Mouse (Mus musculus) stomach, embryonic 15.5 days (tissue): Measurements from ENCODE around the gene Dhh. TPM values are rescaled to one million over a fixed set of nuclear protein-coding genes. Genes with fewer than 3 reads are reported as not detected.
"Not testable (repeated sequence)": the region's sequence is repeated elsewhere in the genome, so short reads cannot be mapped to it uniquely, and the experiment has no call there.

Experiments used
- ATAC-seq: fragments of 200-750 bp; cut with Nextera tagmentation; 2 replicates; pipeline ENCODE4 v1.8.0; 2017; ENCODE audit warnings: low read depth, moderate number of reproducible peaks, moderate TSS enrichment; ENCODE audit not compliant: insufficient read depth, low FRiP score
- H3K27ac ChIP-seq: fragments of 300-500 bp; sonication (generic); 2 replicates; pipeline ENCODE4 v1.5.1; 2015; ENCODE audit warnings: mild to moderate bottlenecking, inconsistent platforms
- H3K27me3 ChIP-seq: fragments of 300-500 bp; sonication (generic); replicated peaks from 2 replicates; pipeline ENCODE4 v1.6.1; 2015; ENCODE audit warnings: inconsistent platforms
- H3K36me3 ChIP-seq: fragments of 300-500 bp; sonication (generic); 2 replicates; pipeline ENCODE4 v1.6.1; 2015; ENCODE audit warnings: inconsistent platforms
- H3K4me1 ChIP-seq: fragments of 300-500 bp; sonication (generic); 2 replicates; pipeline ENCODE4 v1.6.1; 2015; ENCODE audit warnings: inconsistent platforms
- H3K4me2 ChIP-seq: fragments of 300-500 bp; sonication (generic); 2 replicates; pipeline ENCODE4 v1.6.1; 2015; ENCODE audit warnings: mild to moderate bottlenecking, inconsistent platforms
- H3K4me3 ChIP-seq: fragments of 300-500 bp; sonication (generic); replicated peaks from 2 replicates; pipeline ENCODE4 v1.5.1; 2015; ENCODE audit warnings: inconsistent platforms
- H3K9ac ChIP-seq: fragments of 300-500 bp; sonication (generic); 2 replicates; pipeline ENCODE4 v1.6.1; 2015; ENCODE audit warnings: inconsistent platforms
- H3K9me3 ChIP-seq: fragments of 300-500 bp; sonication (generic); 2 replicates; pipeline ENCODE4 v1.6.1; 2016; ENCODE audit warnings: inconsistent platforms
- WGBS: fragments of 180-500 bp; shearing (Covaris S2); methylation state at CpG from one replicate; pipeline ENCODE4 v1.1.7; 2015; 5-methylcytosine and 5-hydroxymethylcytosine counted together
- polyA plus RNA-seq: library from polyadenylated mRNA; unstranded; fragments of >200 nt; fragmentation: Nextera tagmentation; extraction: Ambion mirVana; gene quantifications from 2 replicates; pipeline ENCODE4 v1.2.1, GENCODE M21; 2015

Dhh gene
- polyA plus RNA-seq, 1 experiment from 2014 or later = 0.71 TPM

DNA sequence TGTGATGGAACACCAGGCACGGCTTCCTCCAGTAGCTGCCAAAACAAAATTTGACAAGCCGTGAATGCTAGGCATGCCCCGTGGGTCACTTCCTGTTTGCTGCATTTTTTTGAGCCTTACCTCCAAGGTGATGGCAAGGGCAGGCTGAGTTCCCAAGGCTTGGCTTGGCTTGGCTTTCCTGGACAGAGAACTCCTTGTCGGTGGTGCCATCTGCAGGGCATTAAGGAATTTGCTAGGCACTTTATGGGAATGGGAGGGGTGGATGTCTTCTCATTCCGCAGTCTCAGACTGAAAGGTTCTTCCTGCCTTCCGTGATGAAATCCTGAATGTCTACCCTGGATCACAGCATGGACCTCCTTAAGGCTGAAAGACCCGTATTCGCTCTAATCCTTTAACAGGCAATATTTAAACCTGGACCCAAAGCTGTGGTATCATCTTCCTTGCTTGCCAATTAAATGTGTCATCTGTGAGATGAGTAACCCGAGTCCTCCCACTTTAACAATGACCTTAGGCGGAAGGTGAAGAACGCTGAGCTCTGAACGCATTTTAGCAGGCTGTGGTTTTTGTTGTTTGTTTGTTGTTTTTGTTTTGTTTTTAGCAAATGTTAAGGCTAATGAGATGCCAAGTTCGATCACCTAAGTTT is 30.4 kb upstream of the Dhh start:
- H3K27me3 ChIP-seq = no peaks in the 10 kb centered on the region
- H3K4me2 ChIP-seq = no peak overlapping the region
- H3K9ac ChIP-seq = no peak overlapping the region
- H3K4me1 ChIP-seq = peaks cover 5% of the 10 kb centered on the region; the same call in 1 of the 2 replicates
- peak overlapping the region; percentile 7; the same call in 1 of the 2 replicates for H3K27ac ChIP-seq
- 15% methylated on average over 13 of the region's 13 CpGs for WGBS
- ATAC-seq = peak; percentile 67; the same call in 1 of the 2 replicates
- 0 out of 2 replicates have a peak, but pooled peaks cover 5% of the 10 kb centered on the region for H3K36me3 ChIP-seq
- no peaks in the 10 kb centered on the region for H3K9me3 ChIP-seq
- no peak overlapping the region for H3K4me3 ChIP-seq

DNA sequence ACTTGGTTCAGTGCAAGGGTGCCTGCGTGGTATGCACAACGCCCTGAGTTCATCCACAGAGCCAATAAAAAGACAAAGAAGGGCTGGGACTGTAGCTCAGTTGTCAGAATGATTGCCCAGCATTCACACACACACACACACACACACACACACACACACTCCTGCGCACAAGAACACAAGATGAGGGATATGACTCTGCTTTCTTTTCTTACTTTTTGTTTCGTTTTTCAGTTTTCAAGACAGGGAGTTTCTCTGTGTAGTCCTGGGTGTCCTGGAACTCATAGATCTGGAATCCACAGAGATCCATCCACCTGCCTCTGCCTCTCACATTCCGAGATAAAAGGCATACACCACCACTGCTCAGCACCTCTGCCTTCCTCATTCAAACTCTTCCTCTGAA is 29.2 kb upstream of the Dhh start:
- H3K9ac ChIP-seq = no peak overlapping the region
- H3K9me3 ChIP-seq = no peaks in the 10 kb centered on the region
- H3K4me2 ChIP-seq = no peak overlapping the region
- H3K4me1 ChIP-seq = peaks cover 5% of the 10 kb centered on the region; the same call in 1 of the 2 replicates
- H3K27ac ChIP-seq = no peak overlapping the region
- no peak overlapping the region for H3K4me3 ChIP-seq
- 0 out of 2 replicates have a peak, but pooled peaks cover 5% of the 10 kb centered on the region for H3K36me3 ChIP-seq
- H3K27me3 ChIP-seq = no peaks in the 10 kb centered on the region
- 77% methylated on average over 5 of the region's 5 CpGs for WGBS
- ATAC-seq = no peak

- no peak overlapping the region for H3K27ac ChIP-seq
- H3K9ac ChIP-seq = no peak overlapping the region
- H3K9me3 ChIP-seq = no peaks in the 10 kb centered on the region
- ATAC-seq = no peak
- no peaks in the 10 kb centered on the region for H3K27me3 ChIP-seq
- no peaks in the 10 kb centered on the region for H3K36me3 ChIP-seq
- no peak overlapping the region for H3K4me3 ChIP-seq
- H3K4me1 ChIP-seq = peaks cover 5% of the 10 kb centered on the region; the same call in 1 of the 2 replicates
- H3K4me2 ChIP-seq = no peak overlapping the region
- 64% methylated on average over 3 of the region's 3 CpGs for WGBS
Observed at GRCm38 (mm10) chr15:98924682-98925081, 26.3 kb upstream of the Dhh start.

DNA sequence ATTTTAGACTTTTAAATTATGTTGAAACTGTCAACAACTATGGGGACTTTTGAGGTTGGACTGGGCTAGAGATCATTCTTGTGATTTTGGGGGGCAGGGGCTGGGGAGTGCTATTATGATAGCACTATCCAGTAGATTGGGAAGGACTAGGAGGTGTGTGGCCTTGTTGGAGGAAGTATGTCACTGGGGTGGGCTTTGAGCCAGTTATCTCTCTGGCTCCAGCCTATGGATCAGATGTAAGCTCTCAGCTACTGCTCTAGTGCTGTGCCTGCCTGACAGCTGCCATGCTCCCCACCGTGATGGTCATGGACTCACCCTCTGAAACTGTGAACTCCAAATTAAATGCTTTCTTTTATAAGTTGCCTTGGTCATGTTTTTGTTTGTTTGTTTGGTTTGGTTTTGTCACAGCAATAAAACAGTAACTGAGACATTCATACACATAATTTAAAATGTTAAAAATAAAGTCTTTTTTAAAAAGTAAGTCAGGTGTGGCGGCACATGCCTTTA is 24.7 kb upstream of the Dhh start:
- no peaks in the 10 kb centered on the region for H3K27me3 ChIP-seq
- no peak overlapping the region for H3K9ac ChIP-seq
- no peaks in the 10 kb centered on the region for H3K4me1 ChIP-seq
- WGBS = 78% methylated on average over 2 of the region's 2 CpGs
- H3K9me3 ChIP-seq = no peaks in the 10 kb centered on the region
- H3K4me2 ChIP-seq = no peak overlapping the region
- no peaks in the 10 kb centered on the region for H3K36me3 ChIP-seq
- ATAC-seq = no peak
- H3K27ac ChIP-seq = no peak overlapping the region
- H3K4me3 ChIP-seq = no peak overlapping the region

DNA sequence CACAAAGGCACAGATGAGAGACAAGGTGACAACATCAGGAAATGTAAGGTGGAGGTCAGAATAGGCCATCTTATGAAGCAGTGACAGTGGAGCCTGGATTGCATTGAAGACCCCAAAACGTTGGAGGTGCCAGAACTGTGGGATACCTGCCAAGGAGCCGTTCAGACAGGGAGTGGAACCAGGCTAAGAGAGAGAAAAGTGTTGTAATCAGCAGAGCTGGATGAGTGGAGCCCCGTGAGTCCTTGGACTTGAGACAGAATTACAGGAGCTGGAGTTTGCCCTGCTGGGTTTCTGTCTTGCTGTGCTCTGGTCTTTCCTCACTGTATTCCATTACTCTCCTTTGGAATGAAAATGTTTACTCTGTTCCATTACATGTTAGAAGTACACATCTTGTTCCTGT is 24.2 kb upstream of the Dhh start:
- no peak overlapping the region for H3K27ac ChIP-seq
- H3K27me3 ChIP-seq = no peaks in the 10 kb centered on the region
- H3K4me1 ChIP-seq = no peaks in the 10 kb centered on the region
- H3K4me3 ChIP-seq = no peak overlapping the region
- no peaks in the 10 kb centered on the region for H3K36me3 ChIP-seq
- ATAC-seq = no peak
- H3K9me3 ChIP-seq = no peaks in the 10 kb centered on the region
- WGBS = 53% methylated on average over 3 of the region's 3 CpGs
- H3K4me2 ChIP-seq = no peak overlapping the region
- H3K9ac ChIP-seq = no peak overlapping the region

DNA sequence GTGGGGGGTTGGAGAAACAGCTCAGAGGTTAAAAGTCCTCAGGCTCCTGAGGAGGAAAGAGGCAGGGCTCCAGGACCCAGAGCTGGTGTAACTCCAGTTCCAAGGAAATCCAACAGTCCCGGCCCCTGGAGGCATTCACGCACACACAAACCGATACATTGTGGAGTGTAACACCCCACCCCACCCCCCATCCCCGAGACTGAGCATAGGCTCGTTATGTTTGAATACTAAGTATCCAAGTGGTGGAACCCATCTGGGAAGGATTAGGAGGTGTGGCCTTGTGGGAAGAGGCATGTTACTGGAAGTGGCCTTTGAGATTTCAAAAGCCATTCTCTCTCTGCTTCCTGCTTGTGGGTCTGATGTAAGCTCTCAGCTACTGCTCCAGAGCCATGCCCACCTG is 23.2 kb upstream of the Dhh start:
- H3K9ac ChIP-seq = no peak overlapping the region
- H3K27me3 ChIP-seq = no peaks in the 10 kb centered on the region
- no peaks in the 10 kb centered on the region for H3K9me3 ChIP-seq
- H3K27ac ChIP-seq = no peak overlapping the region
- no peak overlapping the region for H3K4me2 ChIP-seq
- peaks cover 3% of the 10 kb centered on the region; the same call in 1 of the 2 replicates for H3K4me1 ChIP-seq
- H3K4me3 ChIP-seq = no peak overlapping the region
- 80% methylated on average over 5 of the region's 5 CpGs for WGBS
- H3K36me3 ChIP-seq = no peaks in the 10 kb centered on the region
- ATAC-seq = no peak

DNA sequence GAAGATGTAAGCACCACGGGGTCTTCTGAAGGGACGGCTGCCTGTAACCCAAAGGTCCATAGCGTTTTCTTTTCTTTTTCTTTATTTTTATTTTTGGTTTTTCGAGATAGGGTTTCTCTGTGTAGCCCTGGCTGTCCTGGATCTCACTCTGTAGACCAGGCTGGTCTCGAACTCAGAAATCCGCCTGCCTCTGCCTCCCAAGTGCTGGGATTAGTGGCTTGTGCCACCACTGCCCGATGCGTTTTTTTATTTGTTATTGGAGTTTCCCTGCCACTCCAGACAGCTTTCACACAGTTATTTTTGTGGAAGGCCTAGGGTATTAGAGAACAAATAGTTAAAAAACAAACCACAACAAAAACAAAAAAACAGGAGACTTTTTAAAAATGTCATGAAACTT is 20.2 kb upstream of the Dhh start:
- H3K4me2 ChIP-seq = peak overlapping the region; percentile 88
- 0 out of 2 replicates have a peak overlapping the region, but pooled peaks have one; percentile 34 for H3K9ac ChIP-seq
- H3K4me3 ChIP-seq = peak overlapping the region; percentile 93
- ATAC-seq, H3K4me1 ChIP-seq, H3K27me3 ChIP-seq, H3K36me3 ChIP-seq, H3K9me3 ChIP-seq: not testable (repeated sequence)
- WGBS = 26% methylated on average over 8 of the region's 8 CpGs
- peak overlapping the region; percentile 94 for H3K27ac ChIP-seq

- H3K27ac ChIP-seq = peak within 1 kb of the TSS; percentile 94
- no peaks in the 10 kb centered on the region for H3K27me3 ChIP-seq
- no peaks in the 10 kb centered on the region for H3K9me3 ChIP-seq
- WGBS = under 1% methylated on average over 82 of the region's 82 CpGs
- H3K9ac ChIP-seq = peak within 1 kb of the TSS; percentile 67
- peaks cover 9% of the 10 kb centered on the region; the same call in 1 of the 2 replicates for H3K4me1 ChIP-seq
- ATAC-seq = peak; percentile 99
- H3K4me3 ChIP-seq = peak within 1 kb of the TSS; percentile 93
- peak within 1 kb of the TSS; percentile 88 for H3K4me2 ChIP-seq
- H3K36me3 ChIP-seq = no peaks in the 10 kb centered on the region
Observed at GRCm38 (mm10) chr15:98917538-98918498, 19.5 kb upstream of the Dhh start, which contains the start of gene Lmbr1l. Gene Lmbr1l (minus strand): TSS chr15:98918231.

- H3K9ac ChIP-seq = peak overlapping the region; percentile 67
- H3K4me2 ChIP-seq = peak overlapping the region; percentile 88
- ATAC-seq = no peak
- H3K27ac ChIP-seq = peak overlapping the region; percentile 94
- H3K4me3 ChIP-seq = peak overlapping the region; percentile 93
- H3K9me3 ChIP-seq = no peaks in the 10 kb centered on the region
- H3K27me3 ChIP-seq = no peaks in the 10 kb centered on the region
- whole genome bisulfite sequencing = under 1% methylated on average over 14 of the region's 14 CpGs
- H3K36me3 ChIP-seq = peaks cover 5% of the 10 kb centered on the region; the same call in 1 of the 2 replicates
- peaks cover 9% of the 10 kb centered on the region; the same call in 1 of the 2 replicates for H3K4me1 ChIP-seq
Observed at GRCm38 (mm10) chr15:98917091-98917490, 18.8 kb upstream of the Dhh start.

DNA sequence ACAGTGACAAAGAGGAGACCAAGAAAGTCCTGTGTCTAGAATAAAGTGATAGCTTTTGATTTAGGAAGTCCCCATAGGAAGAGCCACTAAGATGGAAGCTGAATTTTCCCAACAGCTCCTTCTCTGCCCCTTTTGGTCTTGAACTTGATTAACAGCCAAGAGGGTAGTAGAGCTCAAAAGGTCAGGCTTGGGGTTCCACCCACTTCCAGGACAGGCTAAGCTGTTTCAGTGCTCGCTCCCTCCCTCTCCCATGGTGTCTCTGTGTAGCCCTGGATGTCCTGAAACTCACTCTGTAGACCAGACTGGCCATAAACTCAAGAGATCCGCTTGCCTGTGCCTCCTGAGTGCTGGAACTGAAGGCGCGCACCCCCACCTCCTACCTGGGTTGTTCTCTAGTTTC is 17.7 kb upstream of the Dhh start:
- H3K4me2 ChIP-seq = no peak overlapping the region
- no peak overlapping the region for H3K9ac ChIP-seq
- H3K36me3 ChIP-seq = peaks cover 15% of the 10 kb centered on the region; the same call in 1 of the 2 replicates
- H3K27ac ChIP-seq = no peak overlapping the region
- no peaks in the 10 kb centered on the region for H3K27me3 ChIP-seq
- ATAC-seq = no peak
- peaks cover 9% of the 10 kb centered on the region; the same call in 1 of the 2 replicates for H3K4me1 ChIP-seq
- 89% methylated on average over 4 of the region's 4 CpGs for WGBS
- no peaks in the 10 kb centered on the region for H3K9me3 ChIP-seq
- no peak overlapping the region for H3K4me3 ChIP-seq

DNA sequence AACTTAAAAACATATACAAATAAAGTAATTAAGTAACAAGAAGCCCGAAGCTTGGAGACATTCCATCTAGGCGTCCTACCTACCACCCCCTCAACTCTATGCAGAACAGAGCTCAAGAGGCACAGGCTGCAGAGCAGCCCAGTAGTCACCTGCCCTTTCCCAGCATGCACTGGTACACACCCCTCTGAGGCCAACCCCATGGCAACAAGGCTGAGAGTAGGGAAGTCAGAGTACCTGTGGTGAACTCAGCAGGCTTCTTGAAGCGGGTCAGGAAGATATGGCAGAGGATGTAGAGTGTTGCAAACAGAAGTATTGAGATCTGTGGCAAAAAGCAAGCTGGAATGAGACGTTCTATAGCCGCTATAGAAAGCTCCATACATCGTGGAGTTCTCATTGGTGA is 16.6 kb upstream of the Dhh start:
- Histone ChIP-seq H3K9me3 (no peaks in the 10 kb centered on the region), H3K27ac (no peak overlapping the region), H3K4me2 (no peak overlapping the region), H3K27me3 (no peaks in the 10 kb centered on the region), H3K4me1 (peaks cover 9% of the 10 kb centered on the region; the same call in 1 of the 2 replicates), H3K4me3 (no peak overlapping the region), H3K9ac (no peak overlapping the region), H3K36me3 (peaks cover 21% of the 10 kb centered on the region)
- ATAC-seq = no peak
- 89% methylated on average over 6 of the region's 6 CpGs for WGBS
